Mouse (Mus musculus) liver, adult 10 weeks (tissue): ENCODE results near the gene Krtap21-1. TPM values are rescaled to one million over a fixed set of nuclear protein-coding genes. Genes with fewer than 3 reads are reported as not detected.

Experiments used
- polyA plus RNA-seq: library from polyadenylated mRNA; stranded (reverse); fragments of 350-450 nt; fragmentation: Illumina TruSeq; extraction: RNeasy Lipid Tissue Mini Kit (QIAGEN cat#74804); gene quantifications from one replicate; pipeline ENCODE4 v1.2.3, GENCODE M21; 2014; ENCODE audit warnings: low read depth, low replicate concordance

The Krtap21-1 gene
- not detected for polyA plus RNA-seq

GRCm38 (mm10) chr16:89403768-89404167 lies at the start of gene Krtap21-1:
Gene Krtap21-1, minus strand, starts transcription at chr16:89403868.

GRCm38 (mm10) chr16:89420011-89420410 lies 16.3 kb upstream of the Krtap21-1 start, which contains the start of gene Krtap6-2:
Gene Krtap6-2, minus strand, starts transcription at chr16:89420111.

Other genes with a start within 250 kb of the Krtap21-1 start
- gene Gm9789, start 245.9 kb downstream of the Krtap21-1 start, polyA plus RNA-seq, result not detected
- gene Gm7735, start 234.4 kb downstream of the Krtap21-1 start, polyA plus RNA-seq, result not detected
- not detected for gene 1110057P08Rik, start 229.1 kb downstream of the Krtap21-1 start, polyA plus RNA-seq
- not detected for gene Krtap20-2, start 198.0 kb downstream of the Krtap21-1 start, polyA plus RNA-seq
- not detected for gene Krtap6-2, start 16.2 kb upstream of the Krtap21-1 start, polyA plus RNA-seq
- gene Krtap8-1, start 84.1 kb upstream of the Krtap21-1 start, polyA plus RNA-seq, result not detected
- gene Krtap7-1, start 104.5 kb upstream of the Krtap21-1 start, polyA plus RNA-seq, result not detected
- gene Krtap11-1, start 167.3 kb upstream of the Krtap21-1 start, polyA plus RNA-seq, result not detected